Mouse (Mus musculus) naive thymus-derived CD4-positive, alpha-beta T cell, adult 2 months (primary cell): ENCODE results near the gene Akt1s1.
"Not testable (repeated sequence)": the region's sequence is repeated elsewhere in the genome, so short reads cannot be mapped to it uniquely, and the experiment has no call there.

Source experiments
- DNase-seq: peaks from one replicate; pipeline ENCODE4 v3.0.0-alpha.2; 2011; ENCODE audit warnings: low read depth

Gene Akt1s1

DNA sequence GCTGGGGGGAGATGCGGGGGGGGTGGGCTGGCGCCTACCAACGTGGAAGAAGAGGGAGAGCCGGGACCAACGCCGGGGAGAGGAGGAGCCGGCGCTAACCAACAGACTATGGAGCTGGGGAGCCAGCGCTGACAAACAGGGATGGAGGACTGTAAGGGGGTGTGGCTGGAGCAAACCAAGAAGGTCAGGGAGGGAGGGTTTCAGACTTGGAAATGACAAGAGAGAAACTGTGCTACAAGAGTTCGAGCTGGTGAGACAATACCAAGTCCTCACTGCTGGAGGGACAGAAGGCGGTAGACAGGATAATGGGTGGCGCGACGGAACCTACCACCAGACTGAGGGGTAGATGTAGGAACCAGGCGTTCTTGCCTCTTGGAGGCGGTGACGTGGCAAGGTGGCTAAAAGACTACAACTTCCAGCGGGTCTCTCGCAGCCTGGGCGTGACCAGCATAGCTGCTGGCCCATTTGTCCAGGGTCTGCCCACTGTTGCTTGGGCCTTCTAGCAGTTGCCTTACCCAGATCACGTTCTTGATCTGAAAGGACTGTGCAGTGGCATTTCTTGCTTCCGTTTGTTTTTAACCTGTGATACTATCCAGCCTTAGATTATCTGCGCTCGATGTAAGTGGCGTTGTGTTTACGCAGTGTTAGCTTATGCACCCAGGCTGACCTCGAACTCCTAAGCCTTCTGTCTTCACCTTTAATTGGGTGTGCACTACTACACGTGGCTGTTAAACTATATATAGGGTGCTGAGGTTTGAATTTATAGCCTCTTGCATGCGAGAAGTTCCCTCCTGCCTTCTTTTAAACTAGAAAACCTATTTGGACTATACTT is 21.1 kb downstream of the Akt1s1 start, which contains the start of gene Ptov1:
Gene Ptov1, minus strand, starts transcription at position 92 of the 832 bp plus-strand sequence.
- DNase-seq, result peak; percentile 87

DNA sequence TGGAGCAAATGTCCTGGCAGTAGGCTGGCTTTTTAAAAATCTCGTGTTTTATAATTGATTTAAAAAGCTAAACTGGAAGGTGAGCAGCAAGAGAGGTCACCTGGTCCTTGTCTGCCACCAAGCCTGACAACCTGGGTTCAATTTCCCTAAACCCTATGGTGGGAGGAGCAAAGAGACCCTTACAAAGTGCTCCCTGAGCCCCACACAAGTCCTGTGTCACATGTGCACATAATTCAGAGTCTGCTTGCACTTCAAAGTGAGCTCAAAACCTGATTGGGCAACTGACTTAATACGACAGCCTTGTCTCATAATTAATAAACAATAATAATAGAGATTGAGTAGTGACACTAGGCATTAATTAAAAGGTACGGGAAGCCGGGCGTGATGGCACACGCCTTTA is 21.8 kb downstream of the Akt1s1 start:
- no peak for DNase-seq

DNA sequence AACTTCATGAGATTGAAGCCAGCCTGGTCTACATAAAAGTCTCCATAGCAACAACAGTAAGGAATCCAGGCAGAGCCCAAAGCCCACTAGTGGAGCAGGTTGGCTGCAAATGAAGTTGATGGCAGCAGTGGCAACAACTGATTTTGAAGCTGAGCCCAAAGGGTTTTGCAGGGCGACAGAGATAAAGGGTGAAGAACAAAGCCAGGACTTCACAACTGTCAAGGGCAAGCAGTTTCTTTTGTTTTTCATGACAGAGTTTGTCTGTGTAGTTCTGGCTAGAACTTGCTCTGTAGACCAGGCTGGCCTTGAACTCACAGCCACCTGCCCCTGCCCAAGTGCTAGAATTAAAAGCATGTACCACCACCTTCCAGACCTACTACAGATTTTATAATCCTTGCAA is 22.4 kb downstream of the Akt1s1 start:
- no peak for DNase-seq

DNA sequence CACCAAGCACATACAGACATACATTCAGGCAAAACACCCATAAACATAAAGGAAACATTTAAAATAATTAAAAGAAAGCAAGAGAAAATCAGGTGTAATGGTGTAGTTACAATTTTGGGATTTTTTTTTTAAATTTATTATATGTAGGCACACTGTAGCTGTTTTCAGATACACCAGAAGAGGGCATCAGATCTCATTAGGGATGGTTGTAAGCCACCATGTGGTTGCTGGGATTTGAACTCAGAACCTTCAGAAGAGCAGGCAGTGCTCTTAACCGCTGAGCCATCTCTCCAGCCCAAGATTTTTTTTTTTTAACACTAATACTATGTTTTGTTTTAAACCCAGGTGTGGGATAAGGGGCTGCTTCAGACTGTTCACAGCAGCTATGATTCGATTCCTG is 23.0 kb downstream of the Akt1s1 start:
- not testable (repeated sequence) for DNase-seq

DNA sequence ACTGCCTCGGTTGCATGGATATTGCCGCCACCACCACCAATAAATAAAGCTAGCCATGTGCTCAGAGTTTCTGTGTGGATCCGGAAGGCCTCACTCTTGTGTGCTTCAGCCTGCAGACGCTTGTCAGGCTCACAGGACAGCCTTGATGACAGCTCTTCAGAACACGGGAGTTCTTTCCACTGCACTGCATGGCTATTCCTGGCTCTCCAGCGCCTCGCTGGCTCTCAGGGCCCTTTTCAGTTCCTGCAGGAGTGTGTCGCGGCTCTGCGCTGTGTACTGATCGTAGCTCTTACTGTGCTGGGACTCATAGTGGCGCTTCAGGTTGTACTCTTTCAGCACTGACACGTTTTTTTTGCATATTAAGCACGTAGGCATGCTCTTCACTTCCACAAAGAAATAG is 29.0 kb downstream of the Akt1s1 start:
- DNase-seq, result no peak

DNA sequence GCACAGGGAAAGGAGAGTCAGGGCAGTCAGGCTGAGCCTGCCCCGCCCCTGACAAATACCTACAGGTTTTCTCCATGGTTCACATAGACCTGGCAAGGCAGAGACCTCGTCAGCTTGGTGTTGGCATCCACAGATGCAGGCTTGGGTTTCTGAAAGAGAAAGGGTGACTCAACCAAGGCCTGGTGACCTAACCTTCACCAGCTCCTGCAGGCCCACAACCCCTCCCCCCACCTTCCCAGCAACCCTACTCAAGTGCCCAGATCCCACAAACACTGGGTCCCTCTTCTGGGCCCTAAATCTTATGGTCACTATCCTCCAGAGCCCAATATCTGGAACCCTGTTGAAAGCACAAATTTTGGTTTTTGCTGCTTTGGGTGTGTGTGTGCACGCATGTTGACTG is 34.2 kb downstream of the Akt1s1 start:
- no peak for DNase-seq

DNA sequence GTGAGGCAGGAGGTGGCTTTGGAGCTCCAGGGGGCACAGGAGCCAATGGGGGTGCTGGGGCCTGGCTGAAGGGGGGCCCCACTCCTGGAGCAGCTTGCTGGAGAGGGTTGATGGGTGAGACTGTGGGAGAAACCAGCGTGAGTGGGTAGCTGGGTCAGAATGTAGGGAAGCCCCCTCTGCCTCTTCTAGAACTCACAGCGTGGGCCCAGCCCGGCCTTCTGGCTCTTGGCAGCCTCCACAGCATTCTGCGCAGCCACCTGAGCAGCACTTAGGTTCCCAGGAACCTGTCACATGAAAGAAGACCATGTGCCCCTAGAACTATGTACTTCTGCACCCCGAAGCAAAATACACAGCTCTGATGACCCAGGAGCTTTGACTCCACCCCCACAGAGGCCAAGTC is 35.8 kb downstream of the Akt1s1 start:
- DNase-seq, result no peak

DNA sequence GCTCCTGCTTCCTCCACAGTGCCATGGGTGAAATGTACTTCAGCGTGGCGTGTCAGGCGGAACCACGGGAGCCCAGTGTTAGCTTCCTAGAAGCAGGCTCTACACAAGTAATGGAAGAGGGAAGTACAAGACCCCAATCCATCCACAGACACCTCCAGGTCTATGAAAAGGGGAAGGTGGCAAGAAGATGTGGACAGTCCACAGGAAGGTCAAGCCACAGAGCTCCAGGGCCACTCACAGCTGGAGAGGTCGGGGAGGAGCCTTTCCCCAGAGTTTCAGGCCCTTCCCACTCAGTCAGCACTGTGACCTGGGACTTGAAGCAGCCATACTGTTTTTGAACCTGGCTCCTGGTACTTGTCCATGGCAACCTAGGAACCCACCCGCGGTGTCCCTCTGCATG is 38.2 kb downstream of the Akt1s1 start:
- DNase-seq, result no peak

DNA sequence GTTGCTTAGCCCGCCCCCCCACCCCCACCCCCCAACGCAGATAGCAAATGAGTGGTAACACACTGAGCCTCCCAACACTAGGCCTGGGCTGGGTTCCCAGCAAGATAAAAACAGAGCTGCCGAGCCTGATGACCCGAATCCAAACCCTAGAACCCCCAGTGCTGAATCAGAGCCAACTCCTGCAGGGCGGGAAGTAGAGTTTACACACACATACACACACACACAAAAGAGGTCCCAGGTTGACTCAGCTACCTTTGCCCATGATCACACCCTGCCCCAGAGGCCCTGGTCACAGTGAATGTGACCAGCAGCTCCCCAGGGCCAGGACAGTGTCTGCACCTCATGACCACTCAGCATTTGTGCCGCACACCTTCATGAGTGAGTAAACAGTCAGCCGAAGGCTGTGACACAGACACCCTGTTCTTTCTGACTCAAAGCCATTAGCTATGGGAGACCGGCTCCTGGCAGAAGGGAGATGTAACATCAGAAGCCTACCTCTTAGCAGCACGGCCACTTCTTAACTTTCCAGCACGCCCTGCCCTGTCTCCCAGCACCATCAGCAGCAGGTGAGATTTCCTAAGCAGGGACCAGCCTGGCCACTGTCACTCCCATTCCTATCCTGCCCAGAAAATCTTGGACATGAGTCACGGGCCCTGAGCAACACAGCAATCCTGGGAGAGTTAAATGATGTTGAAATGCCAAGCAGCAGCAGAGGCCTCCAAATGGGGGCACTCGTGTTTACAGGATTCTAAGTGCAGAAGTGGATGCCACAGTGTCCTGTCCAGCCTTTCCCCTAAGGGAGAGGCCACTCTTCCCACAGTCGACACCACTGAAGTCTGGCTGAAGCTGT is 39.7 kb downstream of the Akt1s1 start:
- DNase-seq, result no peak

DNA sequence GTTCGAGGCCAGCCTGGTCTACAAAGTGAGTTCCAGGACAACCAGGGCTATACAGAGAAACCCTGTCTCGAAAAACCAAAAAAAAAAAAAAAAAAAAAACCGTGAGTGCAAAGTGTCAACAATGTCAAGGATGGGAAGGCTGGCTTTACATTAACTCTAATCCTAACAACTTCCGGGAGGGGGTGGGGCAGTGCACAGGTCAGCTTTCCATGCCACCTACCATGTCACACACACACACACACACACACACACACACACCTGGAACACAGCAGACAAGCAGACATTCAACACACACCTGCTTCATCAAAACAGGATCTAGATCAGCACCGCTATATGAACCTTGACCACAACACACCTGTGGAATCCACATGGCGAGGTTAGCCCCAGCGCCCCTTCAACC is 41.4 kb downstream of the Akt1s1 start:
- DNase-seq, result no peak

DNA sequence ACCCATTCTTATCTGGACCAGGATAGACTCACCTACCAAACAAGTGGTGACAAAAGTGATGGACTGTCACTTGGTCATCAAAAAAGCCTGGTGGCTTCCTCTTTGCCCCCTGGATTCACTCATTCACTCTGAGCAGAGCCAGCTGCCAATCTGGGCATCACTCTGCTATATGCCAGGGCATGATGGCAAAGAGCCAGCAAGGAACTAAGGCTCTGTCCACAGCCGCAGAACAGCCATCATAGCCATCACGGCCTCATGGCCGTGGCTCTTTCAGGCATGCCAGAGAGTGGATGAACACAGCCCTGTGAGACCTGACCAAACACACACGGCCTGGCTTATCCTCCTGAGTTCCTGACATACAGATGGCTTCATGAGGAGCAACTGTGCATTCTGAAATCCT is 41.9 kb downstream of the Akt1s1 start:
- DNase-seq, result no peak

DNA sequence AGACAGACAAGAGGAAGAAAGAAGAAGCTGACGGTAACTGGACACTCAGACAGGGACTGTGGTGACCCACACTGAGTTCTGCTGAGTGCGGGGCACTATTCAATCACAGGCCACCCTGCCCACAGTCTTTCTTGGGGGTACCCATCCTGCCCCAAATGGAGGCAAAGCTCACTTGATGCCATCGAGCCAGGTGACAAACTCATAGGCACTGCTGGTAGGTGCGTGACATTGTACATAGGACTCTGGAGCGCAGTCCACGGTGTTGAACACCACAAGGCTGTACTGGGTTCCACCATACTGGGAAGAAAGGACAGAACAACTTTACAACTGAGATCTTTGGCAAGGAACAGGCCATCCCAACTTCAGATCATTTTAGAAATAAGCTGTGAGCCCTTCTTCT is 42.8 kb downstream of the Akt1s1 start:
- DNase-seq, result no peak

DNA sequence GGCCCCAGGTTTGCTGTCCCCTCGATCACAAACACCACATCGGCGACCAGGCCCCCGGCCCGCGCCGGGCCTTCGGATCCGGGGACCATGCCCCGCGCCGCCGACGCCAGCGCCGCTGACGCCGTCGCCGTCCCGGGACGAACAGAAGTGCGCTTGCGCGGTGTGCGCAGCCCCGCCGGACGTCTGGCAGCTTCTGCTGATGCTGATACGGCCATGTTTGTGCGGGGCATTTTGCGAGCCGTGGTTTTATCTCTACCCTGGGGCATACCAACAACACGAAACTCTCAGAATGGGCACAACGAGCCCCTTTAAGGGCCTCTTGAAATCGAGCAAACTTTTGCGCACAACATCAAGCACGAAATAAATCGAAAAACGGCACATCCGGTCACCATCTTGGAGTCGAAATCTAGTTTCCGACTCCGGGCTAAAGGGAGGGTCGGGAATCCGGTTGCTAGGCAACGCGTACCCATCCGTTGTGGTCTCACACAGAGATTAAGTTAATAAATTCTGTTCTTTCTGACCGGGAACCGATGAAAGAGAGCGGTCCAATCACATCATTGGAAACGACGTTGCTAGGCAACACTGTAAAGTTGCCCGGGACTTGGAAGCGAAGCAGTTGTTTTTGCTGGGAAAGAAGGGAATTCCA is 43.6 kb downstream of the Akt1s1 start, which contains the start of gene Med25:
Gene Med25, minus strand, starts transcription at position 437 of the 646 bp plus-strand sequence.
- DNase-seq, result peak; percentile 95

DNA sequence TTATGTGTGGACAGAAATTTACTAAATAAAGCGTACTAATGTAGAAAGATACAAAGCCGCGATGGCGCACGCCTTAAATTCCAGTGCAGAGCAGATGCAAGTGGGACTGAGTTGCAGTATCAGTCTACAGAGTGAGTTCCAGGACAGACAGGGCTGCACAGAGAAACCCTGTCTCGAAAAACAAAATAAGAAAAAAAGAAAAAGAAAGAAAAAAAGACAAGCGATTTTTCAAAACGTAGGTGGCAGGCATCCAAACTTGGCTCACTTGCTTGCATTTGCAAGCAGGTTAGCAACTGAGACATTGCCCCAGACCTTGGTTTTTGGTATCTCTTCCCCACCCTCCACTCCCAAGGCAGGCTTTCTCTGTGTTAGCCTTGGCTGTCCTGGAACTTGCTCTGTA is 44.4 kb downstream of the Akt1s1 start:
- no peak for DNase-seq

DNA sequence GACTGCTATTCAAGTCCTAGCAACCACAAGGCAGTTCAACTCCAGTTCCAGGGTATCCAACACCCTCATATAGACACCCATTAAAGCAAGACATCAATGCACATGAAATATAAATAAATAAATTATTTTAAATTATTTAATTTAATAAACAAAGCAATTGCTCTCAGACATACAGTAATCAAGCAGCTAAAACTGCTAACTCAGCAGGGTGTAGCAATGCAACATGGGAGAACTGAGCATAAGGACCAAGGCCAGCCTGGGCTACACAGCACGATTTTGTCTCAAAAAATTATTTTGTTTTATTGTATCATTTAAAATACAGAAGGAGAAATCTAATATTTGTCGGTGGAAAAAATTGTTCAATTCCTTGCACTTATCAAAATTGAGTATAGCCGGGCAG is 45.4 kb downstream of the Akt1s1 start:
- DNase-seq, result no peak

DNA sequence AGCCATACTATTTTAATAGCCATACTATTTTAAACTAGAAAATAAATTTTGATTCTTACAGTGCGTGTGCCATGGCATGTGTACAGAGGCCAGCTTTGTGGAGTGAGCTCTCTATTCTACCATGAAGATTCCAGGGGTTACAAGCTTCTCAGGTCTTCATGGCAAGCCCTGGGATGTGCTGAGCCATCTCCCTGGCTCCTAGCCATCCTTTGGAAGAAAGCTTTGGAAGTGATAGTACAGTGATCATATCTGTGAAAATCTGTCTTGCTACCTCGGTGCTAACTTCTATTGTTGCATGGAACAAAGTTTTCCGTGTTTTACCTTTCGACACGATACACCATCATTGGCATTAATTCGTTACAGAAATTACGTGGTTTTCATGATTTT is 46.4 kb downstream of the Akt1s1 start:
- no peak for DNase-seq

DNA sequence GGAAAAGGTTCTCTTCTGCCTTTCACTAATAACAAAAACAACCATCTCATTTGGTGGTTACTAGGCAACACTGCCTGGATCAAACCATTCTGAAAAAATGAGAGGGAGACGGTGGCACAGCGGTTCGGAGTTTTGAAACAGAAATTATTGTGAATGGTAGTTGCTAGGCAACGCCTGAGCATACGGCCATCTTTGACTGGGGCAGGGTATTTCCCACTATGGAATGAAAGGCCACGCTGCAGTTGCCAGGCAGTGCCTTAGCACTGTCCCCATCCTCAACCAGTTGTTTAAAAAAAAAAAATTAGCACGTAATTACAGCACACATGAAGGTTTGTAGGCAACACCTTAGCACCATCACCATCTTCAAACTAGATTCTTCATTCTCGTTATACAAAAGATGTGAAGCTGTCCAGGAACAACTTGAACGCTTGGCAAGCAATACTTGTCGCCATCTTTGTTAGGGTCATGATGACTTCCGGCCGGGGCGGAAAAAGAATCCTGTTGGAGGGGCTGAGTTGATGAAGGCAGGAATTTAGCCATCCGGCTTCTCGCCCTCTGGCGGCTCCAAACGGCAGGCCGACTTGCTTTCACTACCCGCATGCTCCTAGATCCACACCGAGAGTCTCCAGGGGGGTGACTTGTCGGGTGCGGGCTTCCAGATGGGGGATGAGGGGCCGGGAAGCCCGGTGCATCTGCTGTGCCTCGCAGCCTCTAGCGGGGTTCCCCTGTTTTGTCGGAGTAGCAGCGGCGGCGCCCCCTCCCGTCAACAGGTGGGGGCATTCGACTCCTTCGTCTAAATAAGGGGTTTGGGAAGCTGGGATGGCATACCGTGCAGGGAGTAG is 47.0 kb downstream of the Akt1s1 start, which contains the start of gene Fuz:
Gene Fuz, plus strand, starts transcription at position 487 of the 842 bp plus-strand sequence.
- peak; percentile 96 for DNase-seq

DNA sequence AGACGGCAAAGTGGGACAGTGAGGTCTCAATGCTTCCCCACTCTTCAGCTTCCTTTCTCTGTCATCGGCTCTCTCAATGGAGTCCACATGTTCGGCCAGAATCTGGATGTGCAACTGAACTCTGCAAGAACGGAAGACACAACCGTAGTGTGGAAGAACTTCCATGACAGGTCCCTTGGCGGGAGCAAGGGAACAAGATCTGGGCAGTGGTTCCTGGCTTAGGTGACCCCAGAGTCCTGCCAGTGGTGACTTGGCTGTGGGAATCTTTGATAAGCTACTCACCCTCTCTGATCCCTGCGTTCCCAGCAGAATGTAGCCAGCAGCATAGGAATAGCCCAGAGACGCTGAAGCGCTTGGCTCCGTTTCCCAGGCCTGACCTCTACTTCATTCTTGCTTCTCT is 47.7 kb downstream of the Akt1s1 start:
- no peak for DNase-seq

DNA sequence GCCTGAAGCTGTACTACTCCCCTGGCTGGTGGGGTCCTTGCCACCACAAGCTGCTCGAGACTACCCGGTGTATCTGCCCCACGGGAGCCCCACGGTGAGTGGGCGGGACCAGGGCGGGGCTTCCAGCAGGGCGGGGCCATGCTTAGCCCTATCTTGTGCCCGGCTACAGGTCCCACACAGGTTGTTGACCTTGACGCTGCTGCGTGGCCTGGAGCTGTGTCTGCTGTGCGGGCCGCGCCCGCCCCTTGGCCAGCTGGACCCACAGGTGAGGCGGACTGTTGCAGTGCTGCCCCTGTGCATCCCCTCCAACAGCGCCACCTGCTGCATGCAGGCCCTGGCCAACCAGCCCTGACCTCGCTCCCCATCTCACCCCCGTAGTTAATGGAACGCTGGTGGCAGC is 49.8 kb downstream of the Akt1s1 start:
- peak; percentile 36 for DNase-seq

DNA sequence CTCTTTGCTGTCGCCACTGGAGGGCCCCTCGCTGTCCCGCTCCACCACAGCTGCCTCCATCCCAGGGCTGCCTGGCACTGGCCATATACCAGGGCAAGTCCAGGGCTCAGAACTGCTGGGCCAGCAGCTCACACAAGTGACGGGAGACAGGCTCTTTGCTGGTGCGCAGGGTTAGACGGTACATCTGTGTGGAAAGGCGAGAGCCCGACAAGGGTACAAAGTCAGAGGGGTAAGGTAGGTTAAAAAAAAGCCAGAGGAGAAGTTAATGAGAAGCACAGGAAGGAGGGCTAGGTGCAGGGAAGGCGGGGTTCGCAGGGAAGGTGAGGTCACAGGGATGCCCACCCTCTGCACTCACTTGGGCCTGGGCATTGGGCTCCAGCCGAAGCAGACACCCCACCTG is 51.8 kb downstream of the Akt1s1 start:
- no peak for DNase-seq

DNA sequence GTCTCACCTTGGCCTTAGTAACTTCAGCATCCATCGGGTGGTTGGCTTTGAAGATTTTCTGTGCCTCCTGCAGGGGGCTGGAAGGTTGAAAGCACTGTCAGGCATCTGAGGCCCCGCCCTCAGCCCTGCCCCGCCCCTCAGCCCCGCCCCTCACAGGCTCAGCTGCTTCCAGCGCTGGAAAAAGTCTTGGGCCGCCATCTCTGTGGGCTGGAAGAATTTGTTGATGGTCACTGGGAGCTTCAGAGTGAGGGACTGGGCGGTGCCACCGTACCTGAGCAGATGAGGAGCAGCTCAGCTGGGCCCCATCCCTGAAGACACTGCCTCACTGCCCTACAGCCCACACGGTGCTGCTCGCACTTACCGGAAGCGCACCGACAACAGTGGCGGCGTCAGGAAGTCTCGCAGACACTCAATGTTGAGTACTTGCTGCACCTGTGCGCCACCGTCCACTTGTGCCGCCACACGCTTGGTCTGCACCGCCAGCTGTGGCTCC is 52.5 kb downstream of the Akt1s1 start:
- DNase-seq, result peak; percentile 91
